Comparison of ENCODE assay signal across 22 mouse cellular contexts in genomic region chr4:100252646-100253045, GRCm38 (mm10).
"Had no signal": no experiment of that assay in that cellular context is flagged by ENCODE, and none has a peak within 500 bp of the region (broad histone marks: within the 10 kb centered on the region; RNA-seq: fewer than 3 reads in every experiment).

No protein-coding gene starts in this region.

- H3K4me1 ChIP-seq: liver, embryonic 12.5 days; liver, embryonic 15.5 days; midbrain, embryonic 12.5 days; midbrain, embryonic 15.5 days; neural tube, embryonic 13.5 days had no signal

- H3K9ac ChIP-seq: limb, embryonic 13.5 days; liver, embryonic 12.5 days; liver, embryonic 15.5 days; lung, embryonic 15.5 days; midbrain, embryonic 12.5 days; midbrain, embryonic 15.5 days; neural tube, embryonic 13.5 days; stomach, embryonic 15.5 days had no signal

- H3K4me2 ChIP-seq: limb, embryonic 13.5 days; liver, embryonic 12.5 days; liver, embryonic 15.5 days; lung, embryonic 15.5 days; midbrain, embryonic 12.5 days; midbrain, embryonic 15.5 days; neural tube, embryonic 13.5 days; stomach, embryonic 15.5 days had no signal

- H3K36me3 ChIP-seq: limb, embryonic 13.5 days; liver, embryonic 12.5 days; liver, embryonic 15.5 days; lung, embryonic 15.5 days; midbrain, embryonic 12.5 days; midbrain, embryonic 15.5 days; neural tube, embryonic 13.5 days; stomach, embryonic 15.5 days had no signal

- ATAC-seq: liver, embryonic 12.5 days; midbrain, embryonic 15.5 days had no signal

- DNase-seq: kidney, adult 18-20 months; kidney, postnatal 4 days; liver; lung, adult 18-20 months; lung, postnatal 10 days; lung, postnatal 36 days; retina, postnatal 1 day; right cerebral cortex, postnatal 25 days; spleen, adult 18-20 months; thymus, adult 2 months; thymus, postnatal 14 days; thymus, postnatal 4 days had no signal

- H3K4me3 ChIP-seq: limb, embryonic 10.5 days; limb, embryonic 13.5 days; liver, embryonic 12.5 days; liver, embryonic 15.5 days; lung, embryonic 15.5 days; midbrain, embryonic 12.5 days; midbrain, embryonic 15.5 days; myocyte; neural tube, embryonic 13.5 days; stomach, embryonic 15.5 days had no signal

- H3K27me3 ChIP-seq: limb, embryonic 13.5 days; liver, embryonic 12.5 days; liver, embryonic 15.5 days; lung, embryonic 15.5 days; midbrain, embryonic 12.5 days; midbrain, embryonic 15.5 days; neural tube, embryonic 13.5 days; stomach, embryonic 15.5 days had no signal

- H3K27ac ChIP-seq: limb, embryonic 10.5 days; limb, embryonic 13.5 days; liver, embryonic 12.5 days; liver, embryonic 15.5 days; lung, embryonic 15.5 days; midbrain, embryonic 12.5 days; midbrain, embryonic 15.5 days; neural tube, embryonic 13.5 days; stomach, embryonic 15.5 days had no signal

- H3K9me3 ChIP-seq: limb, embryonic 10.5 days; liver, embryonic 12.5 days; liver, embryonic 15.5 days; lung, embryonic 15.5 days; midbrain, embryonic 12.5 days; midbrain, embryonic 15.5 days; neural tube, embryonic 13.5 days; stomach, embryonic 15.5 days had no signal
